Mouse (Mus musculus): Measurements from ENCODE around the gene Kif9. TPM values are rescaled to one million over a fixed set of nuclear protein-coding genes. Genes with fewer than 3 reads are reported as not detected.

The Kif9 gene
- polyA plus RNA-seq, 1 experiment from 2014 or later = 1.4 TPM

Other genes starting within 250 kb of the Kif9 start
- 25.3 and 31.3 TPM in 2 replicates for gene Cspg5, start 233.2 kb upstream of the Kif9 start, polyA plus RNA-seq (2016; fragmentation: Nextera tagmentation; extraction: Ambion mirVana)
- gene Elp6, start 171.8 kb upstream of the Kif9 start, polyA plus RNA-seq (2016; fragmentation: Nextera tagmentation; extraction: Ambion mirVana) = 34.8 and 38.7 TPM in 2 replicates
- gene Scap, start 143.7 kb upstream of the Kif9 start, polyA plus RNA-seq (2016; fragmentation: Nextera tagmentation; extraction: Ambion mirVana) = 39.3 and 44.2 TPM in 2 replicates
- gene Ptpn23, start 68.7 kb upstream of the Kif9 start, polyA plus RNA-seq (2016; fragmentation: Nextera tagmentation; extraction: Ambion mirVana) = 18.2 and 21.5 TPM in 2 replicates
- gene Ngp, start 57.2 kb upstream of the Kif9 start, polyA plus RNA-seq (2016; fragmentation: Nextera tagmentation; extraction: Ambion mirVana) = 1.1 and 2.8 TPM in 2 replicates
- 11.9 and 12.2 TPM in 2 replicates for gene Klhl18, start 264 bp upstream of the Kif9 start, polyA plus RNA-seq (2016; fragmentation: Nextera tagmentation; extraction: Ambion mirVana)
- 44.7 and 48.8 TPM in 2 replicates for gene Setd2, start 55.6 kb downstream of the Kif9 start, polyA plus RNA-seq (2016; fragmentation: Nextera tagmentation; extraction: Ambion mirVana)
- gene Nradd, start 147.5 kb downstream of the Kif9 start, polyA plus RNA-seq (2016; fragmentation: Nextera tagmentation; extraction: Ambion mirVana) = 41.0 and 44.6 TPM in 2 replicates
- gene Nbeal2, start 177.2 kb downstream of the Kif9 start, polyA plus RNA-seq (2016; fragmentation: Nextera tagmentation; extraction: Ambion mirVana) = 2.6 and 3.4 TPM in 2 replicates
- gene Ccdc12, start 179.5 kb downstream of the Kif9 start, polyA plus RNA-seq (2016; fragmentation: Nextera tagmentation; extraction: Ambion mirVana) = 132 and 136 TPM in 2 replicates